Mouse (Mus musculus): ENCODE results near the gene Tia1.

Gene Tia1

GRCm38 (mm10) chr6:86426358-86426757 is 22.3 kb downstream of the Tia1 start, which contains the start of gene Gm44790:
Gene Gm44790 (plus strand): TSS chr6:86426658.
- CTCF ChIA-PET = interaction anchor here (1.1 kb wide), 1 partner anchor 59 kb away, joined by 3 read pairs; no protein-coding TSS in a partner anchor

DNA sequence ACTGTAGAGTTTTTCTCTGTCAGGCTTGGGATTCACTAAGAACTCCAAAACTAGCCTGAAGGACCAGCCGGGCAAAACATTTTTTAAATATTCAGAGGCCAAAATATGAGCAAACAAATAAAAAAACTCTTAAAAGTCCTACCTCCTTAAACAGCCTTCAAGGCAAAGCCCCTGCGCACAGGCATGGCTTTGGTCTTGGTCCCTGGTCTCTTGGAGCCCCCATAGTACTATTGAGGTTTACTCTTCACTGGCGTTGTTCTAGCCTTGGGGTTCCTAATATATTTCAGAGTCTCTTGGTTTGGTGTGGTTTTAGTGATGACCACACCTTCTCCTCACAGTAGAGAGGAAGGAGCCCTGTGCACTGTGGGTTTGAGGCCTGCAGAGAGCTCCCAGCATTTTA is 27.5 kb downstream of the Tia1 start:
- CTCF ChIA-PET = no interaction called here

GRCm38 (mm10) chr6:86433696-86434095 is 29.7 kb downstream of the Tia1 start:
- CTCF ChIA-PET = no interaction called here

DNA sequence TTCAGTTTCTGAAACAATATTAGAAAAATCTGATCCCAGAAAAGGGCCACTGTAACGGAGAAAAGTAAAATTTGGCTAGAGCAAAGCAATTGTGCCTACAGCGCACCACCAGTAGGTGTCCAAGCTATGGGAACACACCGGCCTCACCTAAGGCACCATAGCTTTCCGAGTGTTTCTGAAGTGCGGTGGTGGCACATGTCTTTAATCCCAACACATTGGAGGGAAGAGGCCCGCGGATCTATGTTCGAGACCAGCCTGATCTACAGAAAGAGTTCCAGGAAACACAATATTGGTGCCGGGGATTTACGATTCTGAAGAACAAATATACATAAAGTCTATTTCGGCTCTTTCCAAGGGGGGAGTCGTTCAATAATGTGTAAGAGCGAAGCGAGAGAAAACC is 33.7 kb downstream of the Tia1 start:
- CTCF ChIA-PET = interaction anchor here (1.1 kb wide), 1 partner anchor 31 kb away, joined by 3 read pairs; no protein-coding TSS in a partner anchor

GRCm38 (mm10) chr6:86438272-86439118 is 34.5 kb downstream of the Tia1 start, which contains the start of gene C87436:
Gene C87436 (plus strand): TSS chr6:86438374.
- CTCF ChIA-PET = interaction anchor here (0.7 kb wide), 1 partner anchor 33 kb away, joined by 3 read pairs; no protein-coding TSS in a partner anchor

DNA sequence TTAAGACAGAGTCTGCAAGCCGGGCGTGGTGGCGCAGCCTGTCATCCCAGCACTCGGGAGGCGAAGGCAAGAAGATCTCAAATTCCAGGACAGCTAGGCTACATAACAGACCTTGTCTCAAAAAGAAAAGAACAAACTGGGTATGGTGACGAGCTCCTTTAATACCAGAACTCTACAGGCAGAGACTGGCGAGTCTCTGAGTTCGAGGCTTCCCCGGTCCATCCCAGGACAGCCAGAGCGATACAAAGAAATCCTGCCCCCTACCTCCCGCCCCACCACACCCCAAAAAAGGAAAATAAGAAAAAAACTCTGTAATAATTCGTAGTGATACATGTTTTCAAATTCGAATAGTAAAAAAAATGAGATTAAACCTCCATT is 35.1 kb downstream of the Tia1 start:
- CTCF ChIA-PET = interaction anchor here (0.7 kb wide), 1 partner anchor 34 kb away, joined by 3 read pairs; no protein-coding TSS in a partner anchor

DNA sequence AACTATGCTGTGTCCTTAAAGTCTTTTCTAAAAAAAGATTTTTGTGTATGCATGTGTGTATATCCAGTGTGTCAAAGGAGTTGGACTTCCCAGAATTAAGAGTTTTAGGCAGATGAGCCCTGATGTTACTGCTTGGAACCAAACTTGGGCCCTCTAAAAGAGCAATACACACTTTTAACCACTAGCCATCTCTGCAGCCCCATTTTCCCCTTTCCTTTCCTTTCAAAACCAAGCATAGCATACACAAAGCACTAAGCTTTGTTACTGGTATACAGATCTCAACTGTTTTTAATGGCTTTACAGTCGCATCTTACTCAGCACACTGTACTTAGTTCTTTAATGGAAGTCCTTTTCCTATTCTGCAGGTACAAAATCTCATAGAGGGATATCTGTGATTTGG is 35.5 kb downstream of the Tia1 start:
- CTCF ChIA-PET = interaction anchor here (0.7 kb wide), 1 partner anchor 34 kb away, joined by 3 read pairs; no protein-coding TSS in a partner anchor

DNA sequence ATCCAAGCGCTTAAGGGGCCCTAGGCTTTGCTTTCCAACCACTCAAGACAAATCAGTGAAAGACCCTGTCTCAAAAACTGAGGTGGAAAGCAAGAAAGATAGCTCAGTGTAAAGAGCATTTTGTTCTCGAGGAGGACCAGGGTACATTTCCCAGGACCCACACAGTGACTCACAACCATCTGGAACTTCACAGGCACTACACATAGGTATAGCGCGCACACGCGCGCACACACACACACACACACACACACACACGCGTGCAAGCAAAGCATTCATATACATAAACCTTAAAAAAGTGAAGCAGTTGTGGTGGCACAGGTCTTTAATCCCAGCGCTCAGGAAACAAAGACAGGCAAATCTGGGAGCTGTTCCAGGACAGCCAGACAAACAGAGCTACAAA is 37.6 kb downstream of the Tia1 start:
- CTCF ChIA-PET = no interaction called here

DNA sequence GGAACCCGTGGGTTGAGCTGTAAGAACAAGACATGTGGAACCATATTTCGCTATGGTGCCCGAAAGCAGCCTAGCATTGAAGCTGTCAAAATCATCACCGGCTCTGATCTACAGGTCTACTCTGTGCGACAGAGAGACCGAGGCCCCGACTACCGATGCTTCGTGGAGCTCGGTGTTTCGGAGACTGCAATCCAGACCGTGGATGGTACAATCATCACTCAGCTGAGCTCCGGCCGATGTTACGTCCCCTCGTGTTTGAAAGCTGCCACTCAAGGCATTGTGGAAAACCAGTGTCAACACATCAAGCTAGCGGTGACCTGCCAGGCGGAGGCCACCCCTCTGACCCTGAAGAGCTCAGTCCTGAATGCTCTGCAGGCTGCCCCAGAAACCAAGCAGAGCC is 41.5 kb downstream of the Tia1 start:
- CTCF ChIA-PET = no interaction called here

DNA sequence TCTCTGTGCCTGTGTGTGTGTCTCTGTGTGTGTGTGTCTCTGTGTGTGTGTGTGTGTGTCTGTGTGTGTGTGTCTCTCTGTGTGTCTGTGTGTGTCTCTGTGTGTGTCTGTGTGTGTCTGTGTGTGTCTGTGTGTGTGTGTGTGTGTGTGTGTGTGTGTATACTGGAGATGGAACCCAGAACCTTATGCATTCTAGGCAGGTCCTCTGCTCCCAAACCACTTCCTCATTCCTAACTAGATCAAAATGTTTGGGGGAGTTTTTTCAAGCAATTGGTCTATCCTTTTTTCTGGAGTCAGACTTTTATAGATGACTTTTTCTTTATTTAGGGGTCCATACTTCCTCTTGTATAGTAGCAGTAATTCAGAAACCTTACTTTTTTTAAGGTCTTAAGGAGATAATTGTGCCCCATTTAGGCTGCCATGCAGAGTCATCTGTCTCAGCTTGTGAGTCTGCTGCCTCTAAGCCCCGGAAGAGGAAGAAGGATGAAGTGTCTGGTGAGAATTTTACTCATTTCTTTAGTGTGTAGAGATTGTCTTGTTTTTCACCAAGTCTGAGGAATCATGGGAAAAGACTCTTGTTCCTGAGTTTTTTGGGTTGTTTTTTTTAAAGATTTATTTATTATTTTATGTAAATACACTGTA is 43.0 kb downstream of the Tia1 start:
- CTCF ChIA-PET = no interaction called here

- CTCF ChIA-PET = no interaction called here
Measured at GRCm38 (mm10) chr6:86456727-86457126, 52.7 kb downstream of the Tia1 start.

GRCm38 (mm10) chr6:86463079-86463478 is 59.1 kb downstream of the Tia1 start:
- CTCF ChIA-PET = no interaction called here

DNA sequence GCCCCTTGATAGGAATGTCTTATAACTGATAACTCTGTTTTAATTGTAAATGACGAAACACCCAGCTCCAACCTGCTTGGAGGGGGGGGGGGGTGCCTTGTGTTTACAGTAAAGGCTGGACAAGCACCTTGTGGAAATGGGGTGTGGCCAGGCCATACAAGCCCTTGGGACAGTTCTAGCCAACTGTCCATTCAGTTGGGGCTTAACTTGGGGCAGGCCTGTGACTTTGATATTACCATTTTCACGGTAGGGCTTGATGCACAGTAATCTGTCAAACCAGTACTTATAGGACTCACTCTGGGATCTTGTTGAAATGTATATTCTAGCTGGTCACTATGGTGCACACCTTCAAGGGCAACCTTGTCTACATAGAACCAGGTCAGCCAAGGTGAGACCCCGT is 67.3 kb downstream of the Tia1 start:
- CTCF ChIA-PET = interaction anchor here (0.6 kb wide), 1 partner anchor 53 kb away, joined by 4 read pairs; no protein-coding TSS in a partner anchor

DNA sequence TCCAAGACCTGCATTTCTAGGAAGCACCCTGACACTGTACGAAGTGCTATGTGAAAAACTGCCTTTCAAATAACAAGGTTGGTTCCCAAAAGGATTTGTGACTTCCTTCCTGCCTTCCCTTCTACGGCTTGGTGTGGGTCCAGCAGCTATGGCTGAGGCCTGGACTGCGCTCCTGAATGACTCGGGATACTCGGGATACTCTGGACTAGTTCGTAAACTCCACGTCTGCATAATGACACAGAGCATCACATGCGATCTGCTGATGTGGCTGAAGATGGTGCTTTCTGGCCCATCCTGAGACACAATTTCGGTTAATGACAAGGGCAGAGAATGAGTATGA is 67.7 kb downstream of the Tia1 start:
- CTCF ChIA-PET = no interaction called here

- CTCF ChIA-PET = no interaction called here
Measured at GRCm38 (mm10) chr6:86472100-86472955, 68.3 kb downstream of the Tia1 start.

GRCm38 (mm10) chr6:86473077-86473476 is 69.1 kb downstream of the Tia1 start:
- CTCF ChIA-PET = interaction anchor here (0.6 kb wide), 1 partner anchor 71 kb away, joined by 9 read pairs; no protein-coding TSS in a partner anchor

DNA sequence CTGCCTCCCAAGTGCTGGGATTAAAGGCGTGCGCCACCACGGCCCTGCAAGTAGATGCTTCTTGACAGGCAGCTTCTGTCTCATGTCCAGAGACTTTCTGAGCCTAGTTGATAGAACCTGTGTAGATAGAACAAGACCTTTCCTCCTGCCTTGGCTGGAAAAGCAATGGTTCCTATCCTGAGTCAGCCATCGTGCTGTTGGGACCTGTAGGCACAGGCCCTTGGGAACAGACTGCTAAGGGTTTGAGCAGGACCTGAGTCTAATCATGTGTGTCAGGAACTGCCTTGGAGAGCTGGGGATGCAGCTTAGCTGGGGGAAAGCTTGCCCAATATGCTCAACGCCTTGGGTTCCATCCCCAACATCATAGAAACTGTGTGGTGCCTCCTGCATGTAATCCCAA is 70.1 kb downstream of the Tia1 start:
- CTCF ChIA-PET = no interaction called here

DNA sequence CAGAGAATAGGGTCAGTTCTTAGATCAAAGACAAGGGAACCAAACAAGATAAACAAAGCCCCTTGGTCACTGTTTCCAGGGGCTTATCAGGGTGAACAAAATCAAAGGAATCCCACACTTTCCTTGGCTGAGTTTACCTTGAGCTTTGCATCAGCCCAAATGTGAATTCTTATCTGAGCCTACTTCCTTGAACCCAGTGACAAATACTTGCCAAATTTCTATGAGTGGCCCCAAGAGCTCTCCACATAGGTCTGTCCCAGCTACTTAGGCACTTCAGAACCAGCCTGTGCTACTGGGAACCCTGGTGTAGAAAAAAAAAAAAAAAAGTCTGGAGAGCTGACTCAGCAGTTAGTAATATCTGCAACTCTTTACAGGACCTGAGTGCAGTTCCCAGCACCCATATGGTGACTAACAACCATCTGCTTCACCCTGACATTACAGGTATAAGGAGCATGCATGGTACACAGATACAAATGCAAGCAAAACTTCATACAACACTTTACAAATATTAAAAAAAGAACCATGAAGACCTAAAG is 70.7 kb downstream of the Tia1 start:
- CTCF ChIA-PET = no interaction called here

- CTCF ChIA-PET = no interaction called here
Measured at GRCm38 (mm10) chr6:86475462-86476167, 71.6 kb downstream of the Tia1 start.

GRCm38 (mm10) chr6:86476931-86477330 is 72.9 kb downstream of the Tia1 start:
- CTCF ChIA-PET = interaction anchor here (0.6 kb wide), 1 partner anchor 76 kb away, joined by 3 read pairs; no protein-coding TSS in a partner anchor

GRCm38 (mm10) chr6:86479311-86479710 is 75.3 kb downstream of the Tia1 start:
- CTCF ChIA-PET = no interaction called here

All from spleen, embryonic (tissue).